Mouse (Mus musculus) bone marrow, adult 2 months (tissue): Measurements from ENCODE around the gene Drc1.

ENCODE experiments used
- CTCF ChIP-seq: fragments of 200-500 bp; IDR thresholded peaks from 2 replicates; pipeline ENCODE4 v1.5.1; 2011; ENCODE audit warnings: low read length, control low read depth; ENCODE audit not compliant: control insufficient read depth, insufficient read depth
- POLR2A ChIP-seq: fragments of 200-500 bp; IDR thresholded peaks from 2 replicates; pipeline ENCODE4 v1.6.1; 2011; ENCODE audit warnings: low read depth, mild to moderate bottlenecking, control low read depth, low read length, borderline replicate concordance; ENCODE audit not compliant: control insufficient read depth

- TF ChIP-seq CTCF = no peak
- no peak for TF ChIP-seq POLR2A
Measured at GRCm38 (mm10) chr5:30279446-30279845, 1.7 kb upstream of the Drc1 start.
